Mouse (Mus musculus) granulocyte monocyte progenitor cell, adult 5-6 weeks (primary cell): ENCODE measurements around the gene Olfr141. TPM values are rescaled to one million over a fixed set of nuclear protein-coding genes. Genes with fewer than 3 reads are reported as not detected.

Source experiments
- ATAC-seq: replicated peaks from 2 replicates; pipeline ENCODE4 v1.8.0; 2016; ENCODE audit warnings: mild to moderate bottlenecking, moderate TSS enrichment, inconsistent platforms; ENCODE audit not compliant: poor library complexity, severe bottlenecking
- total RNA-seq, 2 experiments: library from RNA; stranded (forward) in 1 of 2; stranded (reverse) in 1 of 2; fragments of 200-712, 200-1000 nt in 1 of 2; fragments of >200 nt in 1 of 2; fragmentation: Nextera tagmentation in 1 of 2; gene quantifications; 2 replicates each; pipeline ENCODE4 v1.2.3; 2014 to 2017

The Olfr141 gene
- total RNA-seq (2014; fragmentation: Nextera tagmentation) (not detected in 2 replicates), total RNA-seq (2017) (not detected in 2 replicates)

DNA sequence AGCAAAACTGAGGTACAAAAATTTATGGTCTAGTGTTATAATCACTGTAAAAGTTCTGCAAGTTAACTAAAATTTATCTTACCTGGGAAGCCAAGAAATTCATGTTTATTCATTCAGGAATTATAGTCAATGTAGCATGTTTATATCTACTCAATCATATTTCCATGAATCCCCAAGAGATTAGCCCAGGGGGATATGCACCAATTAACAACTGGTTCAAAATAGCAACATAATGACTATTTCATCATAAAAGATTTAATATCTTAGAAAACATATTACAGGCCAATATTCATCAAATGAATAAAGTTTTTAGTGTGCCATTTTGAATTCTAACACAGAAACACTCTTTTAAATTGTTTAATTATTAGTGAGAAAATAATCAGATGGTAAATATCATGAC, at the start of gene Olfr141:
Olfr141 (minus strand) TSS at position 101 of the 400 bp plus-strand sequence.
- ATAC-seq = no peak

DNA sequence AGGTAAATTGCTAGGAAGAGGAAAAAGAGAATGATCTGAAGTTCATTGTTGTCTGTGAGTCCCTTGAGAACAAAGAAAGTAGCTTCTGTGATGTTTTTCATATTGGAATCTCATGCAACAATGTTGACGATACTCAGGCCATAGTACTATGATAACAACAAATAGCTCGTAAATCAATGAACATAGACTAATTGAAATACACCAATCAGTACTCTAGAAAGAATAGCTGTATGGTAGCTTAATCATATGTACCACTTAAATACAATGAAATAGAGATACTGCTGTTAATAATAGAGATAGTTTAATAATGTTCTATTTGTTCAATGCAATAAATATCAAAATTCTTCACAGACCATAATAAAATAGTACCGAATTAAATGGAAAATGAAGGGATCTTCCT, 41.8 kb upstream of the Olfr141 start, which contains the start of gene Olfr1095:
Olfr1095 (minus strand) TSS at position 101 of the 400 bp plus-strand sequence.
- ATAC-seq = no peak

DNA sequence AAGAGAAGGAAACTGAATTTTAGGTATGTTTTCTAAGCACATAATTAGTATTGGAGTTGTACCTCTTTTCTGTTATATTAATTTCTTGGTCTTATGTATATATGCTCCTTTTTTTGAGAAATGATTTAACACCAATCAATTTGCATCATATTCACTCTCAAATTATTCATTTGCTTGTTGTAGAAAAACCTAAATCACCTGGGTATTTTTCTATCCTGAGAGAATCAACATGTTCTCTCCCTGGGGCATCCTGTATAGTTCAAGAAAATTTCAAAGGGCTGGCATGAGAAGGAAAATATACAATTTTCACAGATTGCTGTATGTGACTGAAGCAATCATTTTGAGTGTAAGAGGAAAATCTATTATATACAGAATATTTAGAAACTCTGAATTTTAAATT, 14.5 kb upstream of the Olfr141 start, which contains the start of gene Olfr1094:
Olfr1094 (plus strand) TSS at position 301 of the 400 bp plus-strand sequence.
- ATAC-seq = no peak

DNA sequence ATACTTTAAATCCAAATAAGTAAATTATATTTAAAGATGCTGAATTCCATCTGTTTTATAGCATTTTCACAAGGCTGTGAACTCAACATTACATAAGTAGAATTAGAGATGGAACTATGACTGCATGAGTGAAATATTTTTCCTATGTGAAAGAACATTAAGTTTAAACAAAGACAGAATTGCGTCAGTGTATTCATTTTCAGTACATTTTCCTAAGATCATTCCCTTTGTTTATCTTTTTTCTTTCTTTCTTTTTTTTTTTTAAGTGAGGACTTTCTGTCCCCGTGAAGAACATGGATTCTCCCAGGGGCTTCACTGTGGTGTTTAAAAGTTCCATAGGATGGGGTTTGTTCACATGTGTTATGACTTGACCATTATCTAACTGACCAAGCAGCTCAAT, 27.6 kb downstream of the Olfr141 start, which contains the start of gene Olfr1093:
Olfr1093 (plus strand) TSS at position 301 of the 400 bp plus-strand sequence.
- no peak for ATAC-seq

DNA sequence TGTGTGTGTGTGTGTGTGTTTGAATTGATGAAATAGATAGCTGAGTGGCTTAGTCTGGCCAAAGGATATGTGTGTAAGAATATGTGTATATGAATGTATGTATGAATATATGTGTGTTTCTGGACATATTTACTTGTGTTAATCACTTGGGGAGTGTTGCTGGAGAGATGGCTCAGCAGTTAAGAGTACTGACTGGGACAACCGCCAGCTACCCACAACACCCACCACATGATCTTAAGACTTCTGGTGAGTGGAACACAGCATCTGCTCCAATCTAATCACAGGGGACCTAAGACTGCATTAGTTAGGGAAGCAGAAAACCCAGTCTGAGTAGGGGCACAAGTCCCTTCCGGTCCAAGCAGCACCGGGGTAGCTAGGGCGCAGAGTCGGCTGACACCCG, 48.8 kb downstream of the Olfr141 start:
- no peak for ATAC-seq

DNA sequence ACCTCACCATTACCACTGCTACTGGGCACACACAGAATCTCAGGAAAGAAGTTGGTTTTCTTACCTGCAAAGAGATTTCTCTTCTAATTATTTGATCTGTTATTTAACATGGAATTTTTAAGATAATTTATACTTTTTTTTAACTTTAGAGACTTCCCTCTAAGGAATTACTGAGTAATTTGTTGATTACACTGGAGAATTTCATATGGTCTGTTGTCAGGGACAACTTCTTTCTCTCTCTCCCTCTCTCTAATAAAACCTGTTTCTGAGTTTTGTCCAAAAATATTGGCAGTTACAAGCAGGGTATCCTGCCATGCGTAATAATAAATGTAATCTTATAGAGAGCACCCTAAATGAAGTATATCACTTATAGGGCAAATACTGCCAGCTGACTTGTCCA, 50.9 kb downstream of the Olfr141 start, which contains the start of gene Olfr1090:
Olfr1090 (minus strand) TSS at position 101 of the 400 bp plus-strand sequence.
- ATAC-seq = no peak

Other genes starting within 250 kb of the Olfr141 start
- gene Olfr1082, start 211.1 kb downstream of the Olfr141 start, total RNA-seq (2014; fragmentation: Nextera tagmentation) = not detected in 2 replicates
- not detected in 2 replicates for gene Olfr1082, start 211.1 kb downstream of the Olfr141 start, total RNA-seq (2017)
- gene Olfr1084, start 170.3 kb downstream of the Olfr141 start, total RNA-seq (2014; fragmentation: Nextera tagmentation) = not detected in 2 replicates
- not detected in 2 replicates for gene Olfr1084, start 170.3 kb downstream of the Olfr141 start, total RNA-seq (2017)
- not detected in 2 replicates for gene Olfr1085, start 148.0 kb downstream of the Olfr141 start, total RNA-seq (2014; fragmentation: Nextera tagmentation)
- gene Olfr1085, start 148.0 kb downstream of the Olfr141 start, total RNA-seq (2017) = not detected in 2 replicates
- not detected in 2 replicates for gene Olfr1086, start 129.9 kb downstream of the Olfr141 start, total RNA-seq (2014; fragmentation: Nextera tagmentation)
- not detected in 2 replicates for gene Olfr1086, start 129.9 kb downstream of the Olfr141 start, total RNA-seq (2017)
- gene Olfr1087, start 111.6 kb downstream of the Olfr141 start, total RNA-seq (2014; fragmentation: Nextera tagmentation) = not detected in 2 replicates
- not detected in 2 replicates for gene Olfr1087, start 111.6 kb downstream of the Olfr141 start, total RNA-seq (2017)
- not detected in 2 replicates for gene Olfr1089, start 76.3 kb downstream of the Olfr141 start, total RNA-seq (2014; fragmentation: Nextera tagmentation)
- not detected in 2 replicates for gene Olfr1089, start 76.3 kb downstream of the Olfr141 start, total RNA-seq (2017)
- not detected in 2 replicates for gene Olfr1090, start 51.0 kb downstream of the Olfr141 start, total RNA-seq (2014; fragmentation: Nextera tagmentation)
- gene Olfr1090, start 51.0 kb downstream of the Olfr141 start, total RNA-seq (2017) = not detected in 2 replicates
- gene Olfr1093, start 27.5 kb downstream of the Olfr141 start, total RNA-seq (2014; fragmentation: Nextera tagmentation) = not detected in 2 replicates
- gene Olfr1093, start 27.5 kb downstream of the Olfr141 start, total RNA-seq (2017) = not detected in 2 replicates
- not detected in 2 replicates for gene Olfr1094, start 14.6 kb upstream of the Olfr141 start, total RNA-seq (2014; fragmentation: Nextera tagmentation)
- gene Olfr1094, start 14.6 kb upstream of the Olfr141 start, total RNA-seq (2017) = not detected in 2 replicates
- gene Olfr1095, start 41.7 kb upstream of the Olfr141 start, total RNA-seq (2014; fragmentation: Nextera tagmentation) = not detected in 2 replicates
- not detected in 2 replicates for gene Olfr1095, start 41.7 kb upstream of the Olfr141 start, total RNA-seq (2017)
- not detected in 2 replicates for gene Gm13723, start 64.8 kb upstream of the Olfr141 start, total RNA-seq (2014; fragmentation: Nextera tagmentation)
- gene Gm13723, start 64.8 kb upstream of the Olfr141 start, total RNA-seq (2017) = not detected in 2 replicates
- gene Olfr1097, start 82.2 kb upstream of the Olfr141 start, total RNA-seq (2014; fragmentation: Nextera tagmentation) = not detected in 2 replicates
- not detected in 2 replicates for gene Olfr1097, start 82.2 kb upstream of the Olfr141 start, total RNA-seq (2017)
- gene Olfr1098, start 114.5 kb upstream of the Olfr141 start, total RNA-seq (2014; fragmentation: Nextera tagmentation) = not detected in 2 replicates
- not detected in 2 replicates for gene Olfr1098, start 114.5 kb upstream of the Olfr141 start, total RNA-seq (2017)
- gene Olfr1099, start 150.7 kb upstream of the Olfr141 start, total RNA-seq (2014; fragmentation: Nextera tagmentation) = not detected in 2 replicates
- not detected in 2 replicates for gene Olfr1099, start 150.7 kb upstream of the Olfr141 start, total RNA-seq (2017)
- not detected in 2 replicates for gene Olfr1100, start 169.9 kb upstream of the Olfr141 start, total RNA-seq (2014; fragmentation: Nextera tagmentation)
- gene Olfr1100, start 169.9 kb upstream of the Olfr141 start, total RNA-seq (2017) = not detected in 2 replicates
- gene Olfr1101, start 181.2 kb upstream of the Olfr141 start, total RNA-seq (2014; fragmentation: Nextera tagmentation) = not detected in 2 replicates
- gene Olfr1101, start 181.2 kb upstream of the Olfr141 start, total RNA-seq (2017) = not detected in 2 replicates
- gene Olfr1102, start 188.4 kb upstream of the Olfr141 start, total RNA-seq (2014; fragmentation: Nextera tagmentation) = not detected in 2 replicates
- gene Olfr1102, start 188.4 kb upstream of the Olfr141 start, total RNA-seq (2017) = not detected in 2 replicates
- not detected in 2 replicates for gene Olfr1104, start 217.1 kb upstream of the Olfr141 start, total RNA-seq (2014; fragmentation: Nextera tagmentation)
- gene Olfr1104, start 217.1 kb upstream of the Olfr141 start, total RNA-seq (2017) = not detected in 2 replicates
- gene Olfr1105, start 226.5 kb upstream of the Olfr141 start, total RNA-seq (2014; fragmentation: Nextera tagmentation) = not detected in 2 replicates
- not detected in 2 replicates for gene Olfr1105, start 226.5 kb upstream of the Olfr141 start, total RNA-seq (2017)
- not detected in 2 replicates for gene Olfr1106, start 242.3 kb upstream of the Olfr141 start, total RNA-seq (2014; fragmentation: Nextera tagmentation)
- gene Olfr1106, start 242.3 kb upstream of the Olfr141 start, total RNA-seq (2017) = not detected in 2 replicates